Mouse (Mus musculus) erythroblast, embryonic 14.5 days (primary cell): ENCODE results near the gene Pop5.

Experiments
- GATA1 ChIP-seq: IDR thresholded peaks from 2 replicates; pipeline ENCODE4 v1.6.1; 2012; ENCODE audit warnings: low read length, inconsistent platforms, mixed read lengths
- TAL1 ChIP-seq: IDR thresholded peaks from 3 replicates; pipeline ENCODE4 v1.6.1; 2012; ENCODE audit warnings: low read length, inconsistent platforms, mixed read lengths

DNA sequence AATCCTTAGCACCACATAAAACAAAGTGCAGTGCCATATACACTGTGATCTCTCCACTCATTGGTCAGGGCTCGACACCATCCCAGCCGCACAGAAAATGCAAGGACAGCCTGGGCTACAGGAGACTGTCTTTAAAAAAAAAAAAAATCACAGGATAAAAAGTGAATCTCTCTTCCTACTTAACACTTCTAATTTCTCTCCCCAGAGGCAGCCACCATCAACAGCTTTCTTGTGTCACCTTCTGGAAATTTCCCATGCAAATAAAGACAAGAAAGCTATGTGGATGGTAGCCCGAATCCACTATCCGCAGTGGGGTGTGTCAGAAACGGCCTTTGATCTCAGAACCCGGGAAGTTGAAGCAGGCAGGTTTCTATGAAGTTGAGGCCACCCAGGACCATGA, 3.1 kb upstream of the Pop5 start:
- no peak for TF ChIP-seq GATA1
- no peak for TF ChIP-seq TAL1
